Mouse (Mus musculus): Measurements from ENCODE around the gene Carns1. TPM values are rescaled to one million over a fixed set of nuclear protein-coding genes. Genes with fewer than 3 reads are reported as not detected.

Gene Carns1
- polyA plus RNA-seq (2012; rRNA removed), result 11.3 and 12.2 TPM in 2 replicates

GRCm38 (mm10) chr19:4175368-4175947 is at the start of gene Carns1:
Carns1 (minus strand) TSS chr19:4175479.

GRCm38 (mm10) chr19:4214071-4214770 is 38.9 kb upstream of the Carns1 start, which contains the start of the genes Clcf1 and AC109138.7:
Clcf1 (plus strand) TSS chr19:4214238.
AC109138.7 (plus strand) TSS chr19:4214357.

GRCm38 (mm10) chr19:4201291-4201909 is 26.1 kb upstream of the Carns1 start, which contains the start of gene Rad9a:
Rad9a (minus strand) TSS chr19:4201662.

GRCm38 (mm10) chr19:4191528-4192250 is 16.4 kb upstream of the Carns1 start, which contains the start of gene Ppp1ca:
Ppp1ca (plus strand) TSS chr19:4192065.

GRCm38 (mm10) chr19:4190831-4191334 is 15.6 kb upstream of the Carns1 start, which contains the start of gene Tbc1d10c:
Tbc1d10c (minus strand) TSS chr19:4191284.

GRCm38 (mm10) chr19:4162646-4163542 is 12.4 kb downstream of the Carns1 start, which contains the start of gene Rps6kb2:
Rps6kb2 (minus strand) TSS chr19:4163354.

GRCm38 (mm10) chr19:4153232-4153654 is 22.0 kb downstream of the Carns1 start, which contains the start of gene Ptprcap:
Ptprcap (plus strand) TSS chr19:4153604.

GRCm38 (mm10) chr19:4148491-4148806 is 26.8 kb downstream of the Carns1 start, which contains the start of gene Coro1b:
Coro1b (plus strand) TSS chr19:4148619.

GRCm38 (mm10) chr19:4143759-4144268 is 31.5 kb downstream of the Carns1 start, which contains the start of gene Cabp4:
Cabp4 (minus strand) TSS chr19:4144033.

GRCm38 (mm10) chr19:4139446-4139845 is 35.8 kb downstream of the Carns1 start, which contains the start of gene Gpr152:
Gpr152 (plus strand) TSS chr19:4139787.

GRCm38 (mm10) chr19:4125741-4126696 is 49.3 kb downstream of the Carns1 start, which contains the start of gene Aip:
Aip (minus strand) TSS chr19:4125858.

Other genes with a start within 250 kb of the Carns1 start
- 48.6 and 65.2 TPM in 2 replicates for gene Aldh3b1, start 245.7 kb downstream of the Carns1 start, polyA plus RNA-seq (2012; rRNA removed)
- gene Unc93b1, start 240.3 kb downstream of the Carns1 start, polyA plus RNA-seq (2012; rRNA removed), result 181 and 196 TPM in 2 replicates
- 0.06 and 0.22 TPM in 2 replicates for gene Aldh3b3, start 216.8 kb downstream of the Carns1 start, polyA plus RNA-seq (2012; rRNA removed)
- 1.8 and 2.1 TPM in 2 replicates for gene Aldh3b2, start 203.2 kb downstream of the Carns1 start, polyA plus RNA-seq (2012; rRNA removed)
- 26.4 and 39.5 TPM in 2 replicates for gene Acy3, start 188.9 kb downstream of the Carns1 start, polyA plus RNA-seq (2012; rRNA removed)
- gene Tbx10, start 182.7 kb downstream of the Carns1 start, polyA plus RNA-seq (2012; rRNA removed), result not detected in 2 replicates
- 21.4 and 31.4 TPM in 2 replicates for gene Nudt8, start 174.9 kb downstream of the Carns1 start, polyA plus RNA-seq (2012; rRNA removed)
- gene Gm49405, start 174.9 kb downstream of the Carns1 start, polyA plus RNA-seq (2012; rRNA removed), result 2.0 and 3.0 TPM in 2 replicates
- gene Doc2g, start 172.2 kb downstream of the Carns1 start, polyA plus RNA-seq (2012; rRNA removed), result 14.7 and 15.3 TPM in 2 replicates
- gene Ndufv1, start 162.7 kb downstream of the Carns1 start, polyA plus RNA-seq (2012; rRNA removed), result 114 and 130 TPM in 2 replicates
- gene Gstp1, start 137.5 kb downstream of the Carns1 start, polyA plus RNA-seq (2012; rRNA removed), result 602 and 633 TPM in 2 replicates
- 19.2 and 19.7 TPM in 2 replicates for gene Gstp2, start 129.5 kb downstream of the Carns1 start, polyA plus RNA-seq (2012; rRNA removed)
- 0.62 and 1.6 TPM in 2 replicates for gene Gstp3, start 115.9 kb downstream of the Carns1 start, polyA plus RNA-seq (2012; rRNA removed)
- not detected in 2 replicates for gene Cabp2, start 93.9 kb downstream of the Carns1 start, polyA plus RNA-seq (2012; rRNA removed)
- gene Cdk2ap2, start 78.3 kb downstream of the Carns1 start, polyA plus RNA-seq (2012; rRNA removed), result 282 and 353 TPM in 2 replicates
- gene Pitpnm1, start 75.5 kb downstream of the Carns1 start, polyA plus RNA-seq (2012; rRNA removed), result 140 and 151 TPM in 2 replicates
- 123 and 142 TPM in 2 replicates for gene Aip, start 49.6 kb downstream of the Carns1 start, polyA plus RNA-seq (2012; rRNA removed)
- gene Gpr152, start 35.7 kb downstream of the Carns1 start, polyA plus RNA-seq (2012; rRNA removed), result 0.10 and 0.18 TPM in 2 replicates
- 0.06 TPM in 1 of 2 replicates, not detected in the other for gene Cabp4, start 31.4 kb downstream of the Carns1 start, polyA plus RNA-seq (2012; rRNA removed)
- gene Coro1b, start 26.9 kb downstream of the Carns1 start, polyA plus RNA-seq (2012; rRNA removed), result 376 and 395 TPM in 2 replicates
- gene Ptprcap, start 21.9 kb downstream of the Carns1 start, polyA plus RNA-seq (2012; rRNA removed), result 32.6 and 49.4 TPM in 2 replicates
- gene Rps6kb2, start 12.1 kb downstream of the Carns1 start, polyA plus RNA-seq (2012; rRNA removed), result 34.0 and 51.7 TPM in 2 replicates
- 5.6 and 6.3 TPM in 2 replicates for gene Tbc1d10c, start 15.8 kb upstream of the Carns1 start, polyA plus RNA-seq (2012; rRNA removed)
- 485 and 610 TPM in 2 replicates for gene Ppp1ca, start 16.6 kb upstream of the Carns1 start, polyA plus RNA-seq (2012; rRNA removed)
- 28.8 and 35.2 TPM in 2 replicates for gene Rad9a, start 26.2 kb upstream of the Carns1 start, polyA plus RNA-seq (2012; rRNA removed)
- 39.8 and 49.9 TPM in 2 replicates for gene Clcf1, start 38.8 kb upstream of the Carns1 start, polyA plus RNA-seq (2012; rRNA removed)
- not detected in 2 replicates for gene AC109138.7, start 38.9 kb upstream of the Carns1 start, polyA plus RNA-seq (2012; rRNA removed)
- 79.9 and 81.1 TPM in 2 replicates for gene Pold4, start 56.4 kb upstream of the Carns1 start, polyA plus RNA-seq (2012; rRNA removed)
- 122 and 130 TPM in 2 replicates for gene Ssh3, start 93.7 kb upstream of the Carns1 start, polyA plus RNA-seq (2012; rRNA removed)
- 15.7 and 17.4 TPM in 2 replicates for gene Ankrd13d, start 107.7 kb upstream of the Carns1 start, polyA plus RNA-seq (2012; rRNA removed)
- gene Grk2, start 130.7 kb upstream of the Carns1 start, polyA plus RNA-seq (2012; rRNA removed), result 98.5 and 101 TPM in 2 replicates
- 76.1 and 118 TPM in 2 replicates for gene Kdm2a, start 222.8 kb upstream of the Carns1 start, polyA plus RNA-seq (2012; rRNA removed)